Mouse (Mus musculus) G1E-ER4 (cell line): ENCODE data around the gene Dst. TPM values are rescaled to one million over a fixed set of nuclear protein-coding genes. Genes with fewer than 3 reads are reported as not detected.

ENCODE experiments used
- GATA1 ChIP-seq: IDR thresholded peaks from one replicate; pipeline ENCODE4 v1.8.0; 2012; ENCODE audit warnings: low read length, inconsistent platforms
- polyA plus RNA-seq: library from polyadenylated mRNA; stranded (reverse); fragments of >175 nt; gene quantifications from 2 replicates; pipeline ENCODE4 v1.2.3, GENCODE M21; 2012

Gene Dst
- polyA plus RNA-seq, 1 experiment, result not detected

DNA sequence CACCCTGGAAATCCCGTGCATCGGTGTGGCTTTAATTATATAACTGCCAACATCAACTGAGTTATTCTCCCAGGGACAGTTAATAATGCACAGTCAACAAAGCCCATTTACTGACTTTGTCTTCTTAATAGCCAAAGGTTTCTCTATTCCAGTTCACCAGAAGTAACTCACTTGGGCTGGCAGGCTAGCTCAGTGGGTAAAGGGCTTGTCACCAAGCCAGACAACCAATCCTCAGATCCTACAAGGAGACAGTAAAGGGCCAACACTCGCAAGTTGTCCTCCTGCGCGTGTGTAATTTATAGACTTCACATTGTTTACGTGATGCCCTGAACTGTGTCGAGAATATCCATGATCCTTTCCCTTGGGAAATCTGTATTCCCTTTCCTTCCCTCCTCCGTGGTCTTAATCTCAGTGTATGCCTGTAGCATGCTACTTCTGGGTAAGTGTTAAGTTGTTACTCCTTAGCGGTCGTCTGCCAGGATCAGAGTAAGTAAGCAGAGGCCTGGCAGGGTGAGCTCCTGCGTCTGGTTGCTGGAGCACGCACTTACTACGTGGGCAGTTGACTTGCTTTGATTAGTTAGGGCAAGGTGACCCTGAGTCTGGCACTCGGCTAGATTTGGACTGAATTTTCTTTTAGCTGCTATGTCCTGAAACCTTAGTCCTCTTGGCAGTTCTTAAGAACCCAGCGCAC lies 338.1 kb downstream of the Dst start:
- no peak for TF ChIP-seq GATA1

- TF ChIP-seq GATA1, result no peak
These were observed 338.6 kb downstream of the Dst start for GRCm38 (mm10) chr1:34246642-34246987.

- TF ChIP-seq GATA1, result no peak
These were observed 343.1 kb downstream of the Dst start for GRCm38 (mm10) chr1:34251137-34251536.

- TF ChIP-seq GATA1, result no peak
These were observed 344.2 kb downstream of the Dst start for GRCm38 (mm10) chr1:34252267-34252666.

GRCm38 (mm10) chr1:34253876-34254275 lies 345.9 kb downstream of the Dst start:
- TF ChIP-seq GATA1, result no peak

DNA sequence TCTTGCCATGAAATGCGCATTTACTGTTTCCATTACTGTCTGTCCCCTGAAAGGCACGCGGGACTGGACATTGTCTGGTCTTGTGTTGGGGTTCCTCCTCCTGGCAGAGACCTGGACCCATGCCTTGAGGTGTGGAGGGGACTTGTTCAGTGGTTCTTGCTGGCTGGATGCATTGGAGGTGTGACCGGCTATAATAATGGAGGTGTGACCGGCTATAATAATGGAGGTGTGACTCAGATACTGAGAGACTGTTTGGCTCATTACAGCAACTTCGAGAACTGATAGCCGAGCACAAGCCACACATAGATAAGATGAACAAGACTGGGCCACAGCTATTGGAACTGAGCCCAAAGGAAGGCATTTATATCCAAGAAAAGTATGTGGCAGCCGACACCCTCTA lies 351.9 kb downstream of the Dst start:
- TF ChIP-seq GATA1, result no peak

GRCm38 (mm10) chr1:34261011-34261410 lies 353.0 kb downstream of the Dst start:
- no peak for TF ChIP-seq GATA1

DNA sequence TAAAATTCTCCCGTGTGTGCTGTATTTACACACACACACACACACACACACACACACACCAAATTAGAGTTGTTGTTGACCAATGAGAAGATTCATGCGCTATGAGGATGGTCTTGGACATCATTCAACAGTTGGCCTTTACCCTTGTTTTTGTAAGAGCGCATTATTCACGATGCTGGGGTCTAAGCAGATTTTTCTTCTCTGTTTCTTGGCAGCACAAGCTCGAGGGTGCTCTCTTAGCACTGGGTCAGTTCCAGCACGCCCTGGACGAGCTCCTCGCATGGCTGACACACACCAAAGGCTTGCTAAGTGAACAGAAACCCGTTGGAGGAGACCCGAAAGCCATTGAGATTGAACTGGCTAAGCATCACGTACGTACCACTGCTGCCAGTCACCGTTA lies 360.5 kb downstream of the Dst start:
- no peak for TF ChIP-seq GATA1

- TF ChIP-seq GATA1, result no peak
These were observed 361.6 kb downstream of the Dst start for GRCm38 (mm10) chr1:34269578-34269977.

- TF ChIP-seq GATA1, result no peak
These were observed 365.9 kb downstream of the Dst start for GRCm38 (mm10) chr1:34273922-34274321.

DNA sequence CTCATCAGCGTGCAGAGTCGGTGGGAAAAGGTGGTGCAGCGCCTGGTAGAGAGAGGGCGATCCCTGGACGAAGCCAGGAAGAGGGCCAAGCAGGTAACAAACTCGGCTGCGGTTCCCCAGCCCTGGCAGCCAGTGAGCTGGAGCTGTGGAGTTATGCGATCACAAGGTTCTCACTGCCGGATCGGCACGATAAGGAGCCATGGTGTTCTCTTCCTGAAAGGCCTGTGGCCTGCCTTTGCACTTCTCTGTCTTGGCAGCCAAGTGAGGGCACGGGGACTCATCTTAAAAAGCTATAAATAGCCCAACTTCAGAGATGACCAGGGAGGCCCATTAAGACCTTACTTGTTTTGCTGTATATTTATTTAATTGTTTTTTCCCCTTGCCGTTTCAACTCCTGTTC lies 367.8 kb downstream of the Dst start:
- no peak for TF ChIP-seq GATA1

- no peak for TF ChIP-seq GATA1
These were observed 368.7 kb downstream of the Dst start for GRCm38 (mm10) chr1:34276756-34277155.

- TF ChIP-seq GATA1, result no peak
These were observed 369.2 kb downstream of the Dst start for GRCm38 (mm10) chr1:34277259-34277658.

- TF ChIP-seq GATA1, result no peak
These were observed 375.5 kb downstream of the Dst start for GRCm38 (mm10) chr1:34283502-34283901.

DNA sequence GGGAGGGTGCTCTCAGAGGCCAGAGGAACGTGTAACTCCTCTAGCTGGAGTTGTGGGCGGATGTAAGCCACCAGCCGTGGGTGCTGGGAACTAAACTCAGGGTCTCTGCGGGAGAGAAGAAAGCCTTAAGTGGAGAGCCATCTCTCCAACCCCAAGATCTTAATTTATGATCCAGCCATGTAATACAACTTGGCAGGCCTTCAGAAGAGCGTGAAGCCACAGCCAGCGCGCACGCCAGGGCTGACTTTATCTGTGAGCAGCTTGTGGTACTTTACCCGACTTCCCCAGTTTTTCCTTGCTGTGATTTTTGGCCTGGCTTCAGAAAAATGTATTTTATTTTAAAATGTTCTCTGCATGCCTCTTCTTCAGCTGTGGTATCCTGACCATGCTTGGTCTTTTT lies 377.0 kb downstream of the Dst start:
- no peak for TF ChIP-seq GATA1

DNA sequence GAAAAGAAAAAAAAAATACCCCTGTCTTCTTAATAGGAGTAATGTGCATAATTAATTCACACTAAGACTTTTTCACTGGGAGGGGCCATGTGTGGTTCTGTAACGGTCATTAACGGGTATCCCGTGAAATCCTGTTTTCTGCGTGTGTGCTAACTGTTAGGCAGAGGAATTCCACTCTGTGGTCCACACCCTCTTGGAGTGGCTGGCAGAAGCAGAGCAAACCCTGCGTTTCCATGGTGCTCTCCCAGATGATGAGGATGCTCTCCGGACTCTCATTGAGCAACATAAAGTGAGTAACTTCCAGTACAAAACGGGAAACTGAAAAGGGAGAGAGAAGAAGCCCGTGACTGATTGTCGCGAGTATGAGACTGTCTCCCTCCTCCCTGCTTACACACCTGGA lies 379.7 kb downstream of the Dst start:
- TF ChIP-seq GATA1, result no peak

GRCm38 (mm10) chr1:34288181-34288580 lies 380.2 kb downstream of the Dst start:
- no peak for TF ChIP-seq GATA1
